Mouse (Mus musculus): ENCODE results near the gene Ppm1d. TPM values are rescaled to one million over a fixed set of nuclear protein-coding genes. Genes with fewer than 3 reads are reported as not detected.
A peak's percentile ranks its signal among the peaks of the same experiment; 100 is the strongest.

The Ppm1d gene
- 12.8 and 15.2 TPM in 2 replicates for polyA plus RNA-seq (2012; rRNA removed)

DNA sequence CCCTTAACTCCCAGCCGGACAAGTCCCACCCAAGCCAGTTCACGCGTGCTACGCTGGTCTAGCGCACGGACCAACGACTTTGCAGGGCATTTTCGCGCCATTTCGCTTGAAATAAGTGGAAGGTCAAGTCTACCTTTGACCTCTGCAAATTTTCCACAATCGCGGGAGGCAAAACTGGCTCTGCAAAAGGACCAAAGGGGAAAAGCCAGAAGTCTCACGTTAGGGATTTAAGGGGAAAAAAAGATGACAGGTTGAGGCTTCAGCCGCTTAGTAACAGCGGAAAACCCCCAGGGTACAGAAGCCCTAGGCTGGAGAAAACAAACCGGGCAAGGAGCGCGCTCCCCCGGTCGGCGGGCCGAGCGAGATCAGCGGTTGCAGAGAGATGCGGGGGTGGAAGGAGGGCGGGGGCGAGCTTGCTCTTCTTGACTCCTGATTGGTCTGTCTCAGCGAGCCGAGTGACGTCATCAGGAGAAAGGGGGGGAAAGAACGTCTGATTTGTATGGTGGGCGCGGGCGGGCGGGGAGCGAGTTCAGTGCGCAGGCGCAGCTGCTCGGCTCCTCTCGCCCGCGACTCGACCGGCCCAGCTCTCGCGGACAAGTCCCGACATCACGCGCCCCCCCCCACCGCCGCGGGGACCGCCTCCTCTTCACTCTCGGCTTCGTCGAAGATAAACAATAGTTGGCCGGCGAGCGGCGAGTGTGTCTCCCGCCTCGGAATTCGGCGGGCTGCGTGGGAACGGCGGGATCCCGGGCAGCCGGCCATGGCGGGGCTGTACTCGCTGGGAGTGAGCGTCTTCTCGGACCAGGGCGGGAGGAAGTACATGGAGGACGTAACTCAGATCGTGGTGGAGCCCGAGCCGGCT is at the start of gene Ppm1d:
Ppm1d (plus strand) TSS at position 532 of the 862 bp plus-strand sequence.
- Histone ChIP-seq H3K27me3 (ENCODE audit: control insufficient read depth, insufficient read depth, low read length) (no peaks in the 10 kb centered on the region), H3K4me1 (replicated peaks; ENCODE audit: control insufficient read depth, insufficient read depth, low read length) (peaks cover 5% of the 10 kb centered on the region), H3K36me3 (ENCODE audit: control insufficient read depth, insufficient read depth, low read length) (no peaks in the 10 kb centered on the region), H3K4me3 (ENCODE audit: control insufficient read depth, insufficient read depth, low read length) (peak within 1 kb of the TSS; percentile 87), H3K27ac (ENCODE audit: control insufficient read depth, insufficient read depth, low read length) (peak within 1 kb of the TSS; percentile 66)
- DNase-seq: peak; percentile 96
- under 1% methylated on average over 78 of the region's 78 CpGs for WGBS
- TF ChIP-seq POLR2A (IDR thresholded peaks at IDR 0.05; ENCODE audit: control insufficient read depth, extremely low read depth, insufficient read depth, low read length, poor library complexity) (peak; percentile 91), CTCF (IDR thresholded peaks at IDR 0.05; ENCODE audit: borderline replicate concordance, control insufficient read depth, extremely low read depth, insufficient read depth, low read length, poor library complexity) (peak; percentile 55)

- TF ChIP-seq POLR2A (IDR thresholded peaks at IDR 0.05; ENCODE audit: control insufficient read depth, extremely low read depth, insufficient read depth, low read length, poor library complexity) (no peak), CTCF (IDR thresholded peaks at IDR 0.05; ENCODE audit: borderline replicate concordance, control insufficient read depth, extremely low read depth, insufficient read depth, low read length, poor library complexity) (no peak)
- no peak for DNase-seq
- Histone ChIP-seq H3K4me3 (ENCODE audit: control insufficient read depth, insufficient read depth, low read length) (no peak overlapping the region), H3K27me3 (ENCODE audit: control insufficient read depth, insufficient read depth, low read length) (no peaks in the 10 kb centered on the region), H3K27ac (ENCODE audit: control insufficient read depth, insufficient read depth, low read length) (no peak overlapping the region), H3K36me3 (ENCODE audit: control insufficient read depth, insufficient read depth, low read length) (no peaks in the 10 kb centered on the region), H3K4me1 (replicated peaks; ENCODE audit: control insufficient read depth, insufficient read depth, low read length) (no peaks in the 10 kb centered on the region)
- 43% methylated on average over 5 of the region's 5 CpGs for WGBS
Measured at GRCm38 (mm10) chr11:85264635-85265034, 46.4 kb upstream of the Ppm1d start.

- no peaks in the 10 kb centered on the region for H3K36me3 ChIP-seq (ENCODE audit: control insufficient read depth, insufficient read depth, low read length)
- H3K27ac ChIP-seq (ENCODE audit: control insufficient read depth, insufficient read depth, low read length): no peak overlapping the region
- no peak for DNase-seq
- no peaks in the 10 kb centered on the region for H3K4me1 ChIP-seq (replicated peaks; ENCODE audit: control insufficient read depth, insufficient read depth, low read length)
- 95% methylated on average over 1 of the region's 1 CpGs for WGBS
- no peaks in the 10 kb centered on the region for H3K27me3 ChIP-seq (ENCODE audit: control insufficient read depth, insufficient read depth, low read length)
- TF ChIP-seq POLR2A (IDR thresholded peaks at IDR 0.05; ENCODE audit: control insufficient read depth, extremely low read depth, insufficient read depth, low read length, poor library complexity): no peak
- TF ChIP-seq CTCF (IDR thresholded peaks at IDR 0.05; ENCODE audit: borderline replicate concordance, control insufficient read depth, extremely low read depth, insufficient read depth, low read length, poor library complexity): no peak
- H3K4me3 ChIP-seq (ENCODE audit: control insufficient read depth, insufficient read depth, low read length): no peak overlapping the region
Measured at GRCm38 (mm10) chr11:85267393-85267792, 43.7 kb upstream of the Ppm1d start.

GRCm38 (mm10) chr11:85270631-85271030 is 40.4 kb upstream of the Ppm1d start:
- Histone ChIP-seq H3K27ac (ENCODE audit: control insufficient read depth, insufficient read depth, low read length) (no peak overlapping the region), H3K27me3 (ENCODE audit: control insufficient read depth, insufficient read depth, low read length) (no peaks in the 10 kb centered on the region), H3K4me3 (ENCODE audit: control insufficient read depth, insufficient read depth, low read length) (no peak overlapping the region), H3K36me3 (ENCODE audit: control insufficient read depth, insufficient read depth, low read length) (no peaks in the 10 kb centered on the region), H3K4me1 (replicated peaks; ENCODE audit: control insufficient read depth, insufficient read depth, low read length) (no peaks in the 10 kb centered on the region)
- TF ChIP-seq POLR2A (IDR thresholded peaks at IDR 0.05; ENCODE audit: control insufficient read depth, extremely low read depth, insufficient read depth, low read length, poor library complexity) (no peak), CTCF (IDR thresholded peaks at IDR 0.05; ENCODE audit: borderline replicate concordance, control insufficient read depth, extremely low read depth, insufficient read depth, low read length, poor library complexity) (no peak)
- DNase-seq: peak; percentile 68
- WGBS: 56% methylated on average over 3 of the region's 3 CpGs

DNA sequence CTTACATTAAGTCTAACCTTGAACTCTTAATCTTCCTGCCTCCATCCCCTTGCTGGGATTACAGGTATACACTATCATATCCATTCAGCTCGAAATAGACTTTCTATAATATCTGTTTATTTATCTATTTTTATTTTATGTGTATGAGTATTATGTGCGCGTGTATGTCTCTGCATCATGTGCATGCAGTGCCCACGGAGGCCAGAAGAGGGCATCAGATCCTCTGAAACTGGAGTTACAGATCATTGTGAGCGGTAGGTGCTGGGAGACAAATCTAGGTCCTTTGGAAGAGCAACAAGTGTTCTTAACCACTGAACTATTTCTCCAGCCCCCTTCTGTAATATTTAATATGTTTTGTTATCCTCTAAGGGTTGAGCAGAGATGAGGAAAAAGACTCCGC is 37.7 kb upstream of the Ppm1d start:
- 78% methylated on average over 6 of the region's 6 CpGs for WGBS
- H3K27ac ChIP-seq (ENCODE audit: control insufficient read depth, insufficient read depth, low read length): no peak overlapping the region
- H3K36me3 ChIP-seq (ENCODE audit: control insufficient read depth, insufficient read depth, low read length): no peaks in the 10 kb centered on the region
- TF ChIP-seq POLR2A (IDR thresholded peaks at IDR 0.05; ENCODE audit: control insufficient read depth, extremely low read depth, insufficient read depth, low read length, poor library complexity): no peak
- no peak for TF ChIP-seq CTCF (IDR thresholded peaks at IDR 0.05; ENCODE audit: borderline replicate concordance, control insufficient read depth, extremely low read depth, insufficient read depth, low read length, poor library complexity)
- H3K4me3 ChIP-seq (ENCODE audit: control insufficient read depth, insufficient read depth, low read length): no peak overlapping the region
- peak; percentile 32 for DNase-seq
- no peaks in the 10 kb centered on the region for H3K4me1 ChIP-seq (replicated peaks; ENCODE audit: control insufficient read depth, insufficient read depth, low read length)
- no peaks in the 10 kb centered on the region for H3K27me3 ChIP-seq (ENCODE audit: control insufficient read depth, insufficient read depth, low read length)

- Histone ChIP-seq H3K27me3 (ENCODE audit: control insufficient read depth, insufficient read depth, low read length) (no peaks in the 10 kb centered on the region), H3K4me1 (replicated peaks; ENCODE audit: control insufficient read depth, insufficient read depth, low read length) (no peaks in the 10 kb centered on the region), H3K36me3 (ENCODE audit: control insufficient read depth, insufficient read depth, low read length) (no peaks in the 10 kb centered on the region), H3K27ac (ENCODE audit: control insufficient read depth, insufficient read depth, low read length) (no peak overlapping the region), H3K4me3 (ENCODE audit: control insufficient read depth, insufficient read depth, low read length) (no peak overlapping the region)
- no peak for DNase-seq
- TF ChIP-seq CTCF (IDR thresholded peaks at IDR 0.05; ENCODE audit: borderline replicate concordance, control insufficient read depth, extremely low read depth, insufficient read depth, low read length, poor library complexity) (no peak), POLR2A (IDR thresholded peaks at IDR 0.05; ENCODE audit: control insufficient read depth, extremely low read depth, insufficient read depth, low read length, poor library complexity) (no peak)
- 94% methylated on average over 5 of the region's 5 CpGs for WGBS
Measured at GRCm38 (mm10) chr11:85275151-85275550, 35.9 kb upstream of the Ppm1d start.

All from thymus, adult 2 months (tissue).